Mouse (Mus musculus): ENCODE measurements around the gene Trmu. TPM values are rescaled to one million over a fixed set of nuclear protein-coding genes. Genes with fewer than 3 reads are reported as not detected.
"Not testable (repeated sequence)": the region's sequence is repeated elsewhere in the genome, so short reads cannot be mapped to it uniquely, and the experiment has no call there.

The Trmu gene
- polyA plus RNA-seq, 1 experiment from 2014 or later, result 34.6 TPM

- Histone ChIP-seq H3K36me3 (ENCODE audit: control insufficient read depth, insufficient read depth, low read length) (no peaks in the 10 kb centered on the region), H3K9me3 (ENCODE audit: control insufficient read depth, low read length) (no peaks in the 10 kb centered on the region)
Measured at GRCm38 (mm10) chr15:85845071-85845470, 34.0 kb upstream of the Trmu start.

GRCm38 (mm10) chr15:85851656-85852392, 27.3 kb upstream of the Trmu start:
- DNase-seq (ENCODE audit: low spot score) (no peak), ATAC-seq (ENCODE audit: low FRiP score) (no peak)
- Histone ChIP-seq H3K27me3 (ENCODE audit: control insufficient read depth, insufficient read depth, low read length) (no peaks in the 10 kb centered on the region), H3K9ac (ENCODE audit: low read depth, low read length) (no peak overlapping the region), H3K27ac (ENCODE audit: low read depth, low read length) (no peak overlapping the region), H3K36me3 (ENCODE audit: control insufficient read depth, insufficient read depth, low read length) (no peaks in the 10 kb centered on the region), H3K4me2 (replicated peaks; ENCODE audit: low read depth, low read length) (no peak overlapping the region), H3K9me3 (ENCODE audit: control insufficient read depth, low read length) (no peaks in the 10 kb centered on the region), H3K4me1 (replicated peaks; ENCODE audit: control insufficient read depth, insufficient read depth, low read length) (no peaks in the 10 kb centered on the region), H3K4me3 (ENCODE audit: low read depth, low read length) (no peak overlapping the region)
- WGBS, result 79% methylated on average over 12 of the region's 12 CpGs

More at GRCm38 (mm10) chr15:85845071-85845470, 34.0 kb upstream of the Trmu start:
- no peak overlapping the region for H3K4me3 ChIP-seq (ENCODE audit: low read depth, low read length)
- H3K4me2 ChIP-seq (replicated peaks; ENCODE audit: low read depth, low read length), result no peak overlapping the region
- DNase-seq (ENCODE audit: low spot score) (no peak), ATAC-seq (ENCODE audit: low FRiP score) (no peak)
- H3K9ac ChIP-seq (ENCODE audit: low read depth, low read length), result no peak overlapping the region
- H3K27ac ChIP-seq (ENCODE audit: low read depth, low read length), result no peak overlapping the region
- no peaks in the 10 kb centered on the region for H3K4me1 ChIP-seq (replicated peaks; ENCODE audit: control insufficient read depth, insufficient read depth, low read length)
- no peaks in the 10 kb centered on the region for H3K27me3 ChIP-seq (ENCODE audit: control insufficient read depth, insufficient read depth, low read length)

GRCm38 (mm10) chr15:85858980-85859489, 20.1 kb upstream of the Trmu start:
- DNase-seq (ENCODE audit: low spot score) (no peak), ATAC-seq (ENCODE audit: low FRiP score) (peak; percentile 37; the same call in 1 of the 2 replicates)
- Histone ChIP-seq H3K36me3 (ENCODE audit: control insufficient read depth, insufficient read depth, low read length) (0 out of 2 replicates have a peak, but pooled peaks cover 2% of the 10 kb centered on the region), H3K4me3 (ENCODE audit: low read depth, low read length) (peak overlapping the region; percentile 58), H3K9me3 (ENCODE audit: control insufficient read depth, low read length) (no peaks in the 10 kb centered on the region), H3K27ac (ENCODE audit: low read depth, low read length) (peak overlapping the region; percentile 53; the same call in 1 of the 2 replicates), H3K4me1 (replicated peaks; ENCODE audit: control insufficient read depth, insufficient read depth, low read length) (peaks cover 9% of the 10 kb centered on the region), H3K4me2 (replicated peaks; ENCODE audit: low read depth, low read length) (peak overlapping the region; percentile 81), H3K9ac (ENCODE audit: low read depth, low read length) (peak overlapping the region; percentile 89), H3K27me3 (ENCODE audit: control insufficient read depth, insufficient read depth, low read length) (no peaks in the 10 kb centered on the region)
- WGBS, result 13% methylated on average over 15 of the region's 15 CpGs

GRCm38 (mm10) chr15:85859490-85860031, 19.6 kb upstream of the Trmu start, which contains the start of gene Gtse1:
Gtse1 (plus strand) TSS chr15:85859745.
- H3K9ac ChIP-seq (ENCODE audit: low read depth, low read length), result peak within 1 kb of the TSS; percentile 89
- peaks cover 9% of the 10 kb centered on the region for H3K4me1 ChIP-seq (replicated peaks; ENCODE audit: control insufficient read depth, insufficient read depth, low read length)
- DNase-seq (ENCODE audit: low spot score) (peak; percentile 94), ATAC-seq (ENCODE audit: low FRiP score) (peak; percentile 97)
- no peaks in the 10 kb centered on the region for H3K27me3 ChIP-seq (ENCODE audit: control insufficient read depth, insufficient read depth, low read length)
- WGBS, result under 1% methylated on average over 42 of the region's 42 CpGs
- H3K4me3 ChIP-seq (ENCODE audit: low read depth, low read length), result peak within 1 kb of the TSS; percentile 58
- peak within 1 kb of the TSS; percentile 81 for H3K4me2 ChIP-seq (replicated peaks; ENCODE audit: low read depth, low read length)
- H3K36me3 ChIP-seq (ENCODE audit: control insufficient read depth, insufficient read depth, low read length), result 0 out of 2 replicates have a peak, but pooled peaks cover 2% of the 10 kb centered on the region
- no peaks in the 10 kb centered on the region for H3K9me3 ChIP-seq (ENCODE audit: control insufficient read depth, low read length)
- peak within 1 kb of the TSS; percentile 53 for H3K27ac ChIP-seq (ENCODE audit: low read depth, low read length)

GRCm38 (mm10) chr15:85865913-85866312, 13.2 kb upstream of the Trmu start:
- H3K36me3 ChIP-seq (ENCODE audit: control insufficient read depth, insufficient read depth, low read length); H3K4me1 ChIP-seq (replicated peaks; ENCODE audit: control insufficient read depth, insufficient read depth, low read length); DNase-seq (ENCODE audit: low spot score); H3K27ac ChIP-seq (ENCODE audit: low read depth, low read length); H3K4me2 ChIP-seq (replicated peaks; ENCODE audit: low read depth, low read length); ATAC-seq (ENCODE audit: low FRiP score); H3K9ac ChIP-seq (ENCODE audit: low read depth, low read length); H3K9me3 ChIP-seq (ENCODE audit: control insufficient read depth, low read length); H3K4me3 ChIP-seq (ENCODE audit: low read depth, low read length); H3K27me3 ChIP-seq (ENCODE audit: control insufficient read depth, insufficient read depth, low read length): not testable (repeated sequence)
- WGBS, result 93% methylated on average over 7 of the region's 7 CpGs

DNA sequence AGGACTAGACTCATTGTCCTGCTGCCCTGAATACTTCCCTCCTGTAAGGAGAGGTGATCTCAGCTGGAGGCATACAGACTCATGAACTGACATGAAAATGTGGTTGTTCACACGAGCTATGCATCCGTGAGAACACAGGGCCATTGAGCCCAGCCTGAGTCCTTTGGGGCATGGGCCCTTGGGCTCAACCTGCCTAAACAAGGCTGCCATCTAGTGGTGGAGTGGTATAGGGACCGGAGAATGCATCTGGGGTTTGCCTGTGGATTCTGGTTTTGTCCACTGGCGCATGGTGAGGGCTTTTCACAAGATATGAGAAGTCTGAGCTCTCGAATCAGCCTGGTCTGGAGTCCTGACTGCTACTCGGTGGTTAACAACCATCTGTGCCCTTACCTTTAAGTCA, 11.4 kb upstream of the Trmu start:
- peak; percentile 80 for DNase-seq (ENCODE audit: low spot score)
- 0 out of 2 replicates have a peak, but pooled peaks cover 9% of the 10 kb centered on the region for H3K36me3 ChIP-seq (ENCODE audit: control insufficient read depth, insufficient read depth, low read length)

GRCm38 (mm10) chr15:85877336-85877735, 1.8 kb upstream of the Trmu start:
- 94% methylated on average over 7 of the region's 7 CpGs for WGBS
- H3K36me3 ChIP-seq (ENCODE audit: control insufficient read depth, insufficient read depth, low read length), result 0 out of 2 replicates have a peak, but pooled peaks cover 10% of the 10 kb centered on the region
- H3K4me2 ChIP-seq (replicated peaks; ENCODE audit: low read depth, low read length), result no peak overlapping the region
- no peaks in the 10 kb centered on the region; the same call in 1 of the 2 replicates for H3K27me3 ChIP-seq (ENCODE audit: control insufficient read depth, insufficient read depth, low read length)
- H3K27ac ChIP-seq (ENCODE audit: low read depth, low read length), result no peak overlapping the region
- H3K9ac ChIP-seq (ENCODE audit: low read depth, low read length), result no peak overlapping the region
- ATAC-seq (ENCODE audit: low FRiP score), result no peak
- no peaks in the 10 kb centered on the region for H3K4me1 ChIP-seq (replicated peaks; ENCODE audit: control insufficient read depth, insufficient read depth, low read length)
- H3K4me3 ChIP-seq (ENCODE audit: low read depth, low read length), result no peak overlapping the region
- no peak for DNase-seq (ENCODE audit: low spot score)
- no peaks in the 10 kb centered on the region for H3K9me3 ChIP-seq (ENCODE audit: control insufficient read depth, low read length)

More for the DNA sequence above, 11.4 kb upstream of the Trmu start:
- no peak overlapping the region for H3K4me2 ChIP-seq (replicated peaks; ENCODE audit: low read depth, low read length)
- H3K9ac ChIP-seq (ENCODE audit: low read depth, low read length), result no peak overlapping the region
- WGBS, result 58% methylated on average over 6 of the region's 6 CpGs
- no peaks in the 10 kb centered on the region for H3K4me1 ChIP-seq (replicated peaks; ENCODE audit: control insufficient read depth, insufficient read depth, low read length)
- H3K27me3 ChIP-seq (ENCODE audit: control insufficient read depth, insufficient read depth, low read length), result no peaks in the 10 kb centered on the region
- no peak overlapping the region for H3K4me3 ChIP-seq (ENCODE audit: low read depth, low read length)
- no peak overlapping the region for H3K27ac ChIP-seq (ENCODE audit: low read depth, low read length)
- no peaks in the 10 kb centered on the region for H3K9me3 ChIP-seq (ENCODE audit: control insufficient read depth, low read length)
- ATAC-seq (ENCODE audit: low FRiP score), result no peak

- Histone ChIP-seq H3K4me2 (replicated peaks; ENCODE audit: low read depth, low read length) (peak overlapping the region; percentile 88), H3K9me3 (ENCODE audit: control insufficient read depth, low read length) (no peaks in the 10 kb centered on the region), H3K27me3 (ENCODE audit: control insufficient read depth, insufficient read depth, low read length) (no peaks in the 10 kb centered on the region; the same call in 1 of the 2 replicates), H3K27ac (ENCODE audit: low read depth, low read length) (peak overlapping the region; percentile 60; the same call in 1 of the 2 replicates), H3K36me3 (ENCODE audit: control insufficient read depth, insufficient read depth, low read length) (0 out of 2 replicates have a peak, but pooled peaks cover 7% of the 10 kb centered on the region), H3K4me1 (replicated peaks; ENCODE audit: control insufficient read depth, insufficient read depth, low read length) (no peaks in the 10 kb centered on the region), H3K4me3 (ENCODE audit: low read depth, low read length) (peak overlapping the region; percentile 78), H3K9ac (ENCODE audit: low read depth, low read length) (peak overlapping the region; percentile 84)
- peak; percentile 36; the same call in 1 of the 2 replicates for ATAC-seq (ENCODE audit: low FRiP score)
- no peak for DNase-seq (ENCODE audit: low spot score)
- 2% methylated on average over 18 of the region's 18 CpGs for WGBS
Measured at GRCm38 (mm10) chr15:85879498-85879895, 385 bp downstream of the Trmu start.

Data from hindbrain, embryonic 11.5 days (tissue).